23 mouse cellular contexts compared by ENCODE assay signal in the genomic region with DNA sequence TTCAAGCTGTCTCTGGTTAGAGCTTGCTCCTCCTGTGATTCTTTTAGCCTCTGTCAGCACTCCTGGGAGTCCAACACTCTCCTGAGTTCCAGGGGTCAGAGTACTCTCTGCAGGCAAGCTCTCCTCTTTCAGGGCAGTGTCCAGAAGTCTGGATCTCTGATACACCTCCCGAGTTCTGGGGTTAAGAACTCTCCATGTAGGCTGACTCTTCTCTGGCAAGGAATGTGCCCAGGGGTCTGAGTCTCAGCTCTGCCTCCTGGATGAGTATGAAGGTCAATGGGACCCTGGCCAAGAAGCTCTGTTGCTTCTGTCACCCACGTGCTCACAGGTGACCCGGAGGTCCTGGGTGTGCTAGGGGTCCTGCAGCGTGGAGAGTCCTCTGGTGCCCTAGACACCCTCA.
"Had no signal": no experiment of that assay in that cellular context is flagged by ENCODE, and none has a peak within 500 bp of the region (broad histone marks: within the 10 kb centered on the region; RNA-seq: fewer than 3 reads in every experiment).

No protein-coding gene starts in this region.

- DNase-seq: layer of hippocampus, adult 9-11 months; liver; lung, adult 18-20 months; lung, postnatal 10 days; lung, postnatal 4 days; right cerebral cortex, adult 18-20 months; right cerebral cortex, postnatal 14 days; right cerebral cortex, postnatal 4 days; thymus, postnatal 36 days had no signal

- H3K36me3 ChIP-seq: limb, embryonic 10.5 days; limb, embryonic 13.5 days; liver, embryonic 12.5 days; liver, embryonic 15.5 days; lung, embryonic 15.5 days; midbrain, embryonic 15.5 days; neural tube, embryonic 12.5 days; neural tube, embryonic 15.5 days; stomach, embryonic 15.5 days had no signal

- ATAC-seq: hindbrain, postnatal 0 days; inflammation-experienced regulatory T-cells, adult 6 months; intestine, embryonic 16.5 days; liver, embryonic 12.5 days; midbrain, embryonic 15.5 days had no signal

- H3K9ac ChIP-seq: limb, embryonic 13.5 days; liver, embryonic 12.5 days; liver, embryonic 15.5 days; lung, embryonic 15.5 days; midbrain, embryonic 15.5 days; neural tube, embryonic 12.5 days; neural tube, embryonic 15.5 days; stomach, embryonic 15.5 days had no signal

- H3K9me3 ChIP-seq: limb, embryonic 13.5 days; liver, embryonic 12.5 days; liver, embryonic 15.5 days; lung, embryonic 15.5 days; midbrain, embryonic 15.5 days; neural tube, embryonic 12.5 days; neural tube, embryonic 15.5 days; stomach, embryonic 15.5 days had no signal

- H3K4me1 ChIP-seq: limb, embryonic 10.5 days; limb, embryonic 13.5 days; liver, embryonic 12.5 days; liver, embryonic 15.5 days; lung, embryonic 15.5 days; midbrain, embryonic 15.5 days; neural tube, embryonic 12.5 days; neural tube, embryonic 15.5 days; stomach, embryonic 15.5 days had no signal

- H3K27me3 ChIP-seq: limb, embryonic 13.5 days; liver, embryonic 12.5 days; liver, embryonic 15.5 days; lung, embryonic 15.5 days; midbrain, embryonic 15.5 days; neural tube, embryonic 12.5 days; neural tube, embryonic 15.5 days; stomach, embryonic 15.5 days had no signal

- H3K4me3 ChIP-seq: layer of hippocampus, adult 2 months; limb, embryonic 10.5 days; limb, embryonic 13.5 days; liver, embryonic 12.5 days; liver, embryonic 15.5 days; lung, embryonic 15.5 days; midbrain, embryonic 15.5 days; neural tube, embryonic 12.5 days; neural tube, embryonic 15.5 days; stomach, embryonic 15.5 days had no signal

- H3K27ac ChIP-seq: hindbrain, postnatal 0 days; layer of hippocampus, adult 2 months; limb, embryonic 10.5 days; limb, embryonic 13.5 days; liver, embryonic 12.5 days; liver, embryonic 15.5 days; lung, embryonic 15.5 days; midbrain, embryonic 15.5 days; neural tube, embryonic 12.5 days; neural tube, embryonic 15.5 days; stomach, embryonic 15.5 days had no signal

- H3K4me2 ChIP-seq: limb, embryonic 13.5 days; liver, embryonic 12.5 days; liver, embryonic 15.5 days; lung, embryonic 15.5 days; midbrain, embryonic 11.5 days; midbrain, embryonic 15.5 days; neural tube, embryonic 12.5 days; neural tube, embryonic 15.5 days; stomach, embryonic 15.5 days had no signal
